Mouse (Mus musculus) bone marrow, adult 2 months (tissue): ENCODE data around the gene Atf5.

Experiments used
- CTCF ChIP-seq: fragments of 200-500 bp; IDR thresholded peaks from 2 replicates; pipeline ENCODE4 v1.5.1; 2011; ENCODE audit warnings: low read length, control low read depth; ENCODE audit not compliant: control insufficient read depth, insufficient read depth
- POLR2A ChIP-seq: fragments of 200-500 bp; IDR thresholded peaks from 2 replicates; pipeline ENCODE4 v1.6.1; 2011; ENCODE audit warnings: low read depth, mild to moderate bottlenecking, control low read depth, low read length, borderline replicate concordance; ENCODE audit not compliant: control insufficient read depth

- no peak for TF ChIP-seq CTCF
- TF ChIP-seq POLR2A, result no peak
These were observed 28.5 kb upstream of the Atf5 start for GRCm38 (mm10) chr7:44845006-44845405.
